Mouse (Mus musculus): ENCODE data around the gene Bmpr2.

DNA sequence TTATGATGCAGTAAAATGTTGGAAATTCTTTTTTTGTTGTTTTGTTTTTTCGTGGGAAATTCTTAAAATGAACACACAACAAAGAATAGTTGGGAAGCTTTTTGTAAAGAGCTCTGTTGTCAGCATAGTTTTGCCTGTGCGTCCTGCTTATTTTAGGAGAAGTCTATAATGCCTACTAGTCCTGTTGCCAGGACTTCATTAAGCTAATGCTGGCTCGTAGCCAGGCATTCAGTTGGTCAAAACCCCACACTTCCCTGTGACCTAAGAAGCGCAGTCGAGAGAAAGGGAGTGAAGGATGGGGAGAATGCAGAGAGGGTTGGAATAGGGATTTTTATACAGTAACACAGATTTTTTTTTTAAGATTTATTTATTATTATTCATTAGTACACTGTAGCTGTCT, 26.5 kb downstream of the Bmpr2 start:
- TF ChIP-seq CTCF (IDR thresholded peaks at IDR 0.05; ENCODE audit: low read depth, low read length) (no peak), GATA1 (IDR thresholded peaks at IDR 0.05; ENCODE audit: borderline replicate concordance, low read length) (no peak)

All from G1E (cell line).